Mouse (Mus musculus) lung, adult 2 months (tissue): ENCODE results near the gene Srsf6.

Experiments used
- CTCF ChIP-seq: fragments of 200-500 bp; IDR thresholded peaks from 2 replicates; pipeline ENCODE4 v1.5.1; 2011; ENCODE audit warnings: mild to moderate bottlenecking, low read length, control low read depth; ENCODE audit not compliant: insufficient read depth
- POLR2A ChIP-seq: fragments of 200-500 bp; IDR thresholded peaks from 2 replicates; pipeline ENCODE4 v1.6.1; 2011; ENCODE audit warnings: low read depth, mild to moderate bottlenecking, control low read depth, low read length, borderline replicate concordance; ENCODE audit errors: extremely low read depth

DNA sequence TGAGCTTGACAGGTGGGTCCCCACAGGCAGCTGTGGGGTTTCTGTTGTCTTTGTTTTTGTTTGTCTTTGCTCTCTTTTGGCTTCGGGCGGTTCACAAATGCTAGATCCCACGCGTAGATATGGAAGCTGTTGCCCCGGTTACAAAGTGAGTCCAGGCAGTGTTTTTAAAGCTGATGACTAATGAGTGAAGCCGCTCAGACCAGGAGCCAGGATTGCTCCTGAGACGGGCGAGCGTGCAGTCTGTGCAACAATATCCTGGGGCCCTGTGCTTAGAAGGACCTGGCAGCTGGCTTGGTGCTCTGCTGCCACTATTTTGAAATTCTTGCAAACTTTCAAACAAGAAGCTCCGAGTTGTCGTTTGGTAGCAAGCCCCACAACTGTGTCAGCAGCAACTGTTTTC is 42.3 kb downstream of the Srsf6 start:
- TF ChIP-seq CTCF (no peak), POLR2A (no peak)
